Mouse (Mus musculus) E14TG2a.4 (cell line): ENCODE measurements at regions not wholly inside any gene's neighbourhood (a gene's known extent, or its start where the extent isn't known, plus 50 kb on each side); places are given as distances from the start of the nearest gene placed in this dataset.

ENCODE experiments used
- CTCF ChIP-seq: conservative IDR thresholded peaks from 2 replicates; pipeline ENCODE4 v1.5.1; 2014; ENCODE audit warnings: low read length
- NANOG ChIP-seq: IDR thresholded peaks from 2 replicates; pipeline ENCODE4 v1.6.1; 2014; ENCODE audit warnings: borderline replicate concordance, low read length, mixed read lengths
- POU5F1 ChIP-seq: IDR thresholded peaks from 2 replicates; pipeline ENCODE4 v1.6.1; 2014; ENCODE audit warnings: low read length, borderline replicate concordance

DNA sequence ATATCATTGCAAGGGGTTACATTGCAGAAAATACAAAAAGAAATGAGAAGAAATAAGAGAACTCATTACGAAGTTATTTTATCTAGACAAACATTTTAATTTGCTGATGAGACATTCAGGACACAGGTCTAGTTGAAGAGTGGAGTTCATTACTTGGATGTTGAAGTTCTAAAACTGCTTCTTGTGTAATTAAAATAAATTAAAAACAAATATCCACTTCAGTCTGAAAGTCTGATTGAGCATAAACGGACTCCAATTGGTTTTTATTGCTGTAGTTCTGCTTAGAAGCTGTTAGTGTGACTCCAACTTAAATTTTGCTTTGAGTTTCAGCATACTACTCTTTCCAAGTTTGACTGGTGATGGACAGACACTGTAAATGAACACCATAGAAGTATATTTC is 238.3 kb downstream of the Mef2c start:
- no peak for TF ChIP-seq CTCF
- no peak for TF ChIP-seq NANOG
- TF ChIP-seq POU5F1, result no peak
